Mouse (Mus musculus) MEL (cell line): ENCODE results near the gene Slc43a1.

Experiments used
- CTCF ChIP-seq, 3 experiments: IDR thresholded peaks in 2 of 3; conservative IDR thresholded peaks in 1 of 3; 2 replicates each; pipeline ENCODE4 v1.5.1; 2011 to 2012; ENCODE audit warnings: low read length in 3 of 3, low read depth in 2 of 3, mild to moderate bottlenecking in 2 of 3, improper control_type of control experiment in 1 of 3, inconsistent platforms in 1 of 3, mixed read lengths in 1 of 3, moderate library complexity in 1 of 3; ENCODE audit not compliant: control insufficient read depth in 1 of 3, insufficient read depth in 1 of 3, poor library complexity in 1 of 3, severe bottlenecking in 1 of 3
- ELF1 ChIP-seq: IDR thresholded peaks from 2 replicates; pipeline ENCODE4 v1.6.1; 2014; ENCODE audit warnings: low read depth, mild to moderate bottlenecking, inconsistent platforms, low read length, improper control_type of control experiment, moderate library complexity
- GATA1 ChIP-seq: IDR thresholded peaks from 2 replicates; pipeline ENCODE4 v1.6.1; 2011; ENCODE audit warnings: low read depth, low read length, improper control_type of control experiment
- POLR2A ChIP-seq, 2 experiments: IDR thresholded peaks; 2 replicates each; pipeline ENCODE4 v1.6.1; 2011 to 2012; ENCODE audit warnings: low read length in 2 of 2, mild to moderate bottlenecking in 2 of 2, control low read depth in 1 of 2, improper control_type of control experiment in 1 of 2, low read depth in 1 of 2, moderate library complexity in 1 of 2; ENCODE audit not compliant: control insufficient read depth in 1 of 2, insufficient read depth in 1 of 2, poor library complexity in 1 of 2
- RCOR1 ChIP-seq: IDR thresholded peaks from 2 replicates; pipeline ENCODE4 v1.6.1; 2012; ENCODE audit warnings: low read depth, mild to moderate bottlenecking, inconsistent platforms, low read length, improper control_type of control experiment

GRCm38 (mm10) chr2:84793871-84794270 lies 44.8 kb upstream of the Slc43a1 start:
- TF ChIP-seq POLR2A (IDR thresholded peaks at IDR 0.05; ENCODE audit: control insufficient read depth in 1 of 2, insufficient read depth in 1 of 2, low read depth in 1 of 2, low read length in 2 of 2, poor library complexity in 1 of 2) (no peak), ELF1 (no peak), CTCF (IDR thresholded peaks at IDR 0.05 in 2 of 3, conservative IDR thresholded peaks at IDR 0.05 in 1 of 3; ENCODE audit: control insufficient read depth in 1 of 3, insufficient read depth in 1 of 3, low read depth in 2 of 3, low read length in 3 of 3, poor library complexity in 1 of 3, severe bottlenecking in 1 of 3) (no peak), GATA1 (no peak), RCOR1 (no peak)
